Mouse (Mus musculus) MEL (cell line): ENCODE measurements around the gene Ppfia3.

Source experiments
- BHLHE40 ChIP-seq: IDR thresholded peaks from 2 replicates; pipeline ENCODE4 v1.6.1; 2012; ENCODE audit warnings: low read depth, mild to moderate bottlenecking, inconsistent platforms, low read length, improper control_type of control experiment, borderline replicate concordance
- CTCF ChIP-seq, 3 experiments: IDR thresholded peaks in 2 of 3; conservative IDR thresholded peaks in 1 of 3; 2 replicates each; pipeline ENCODE4 v1.5.1; 2011 to 2012; ENCODE audit warnings: low read length in 3 of 3, low read depth in 2 of 3, mild to moderate bottlenecking in 2 of 3, improper control_type of control experiment in 1 of 3, inconsistent platforms in 1 of 3, mixed read lengths in 1 of 3, moderate library complexity in 1 of 3; ENCODE audit not compliant: control insufficient read depth in 1 of 3, insufficient read depth in 1 of 3, poor library complexity in 1 of 3, severe bottlenecking in 1 of 3
- EP300 ChIP-seq, 2 experiments: IDR thresholded peaks; 2 replicates each; pipeline ENCODE4 v1.6.1; 2011; ENCODE audit warnings: improper control_type of control experiment in 2 of 2, low read length in 2 of 2, low read depth in 1 of 2, mild to moderate bottlenecking in 1 of 2
- GATA1 ChIP-seq: IDR thresholded peaks from 2 replicates; pipeline ENCODE4 v1.6.1; 2011; ENCODE audit warnings: low read depth, low read length, improper control_type of control experiment
- KAT2A ChIP-seq: conservative IDR thresholded peaks from 2 replicates; pipeline ENCODE4 v1.6.1; 2012; ENCODE audit warnings: low read depth, low read length, improper control_type of control experiment, inconsistent platforms
- MYC ChIP-seq: IDR thresholded peaks from 2 replicates; pipeline ENCODE4 v1.6.1; 2011; ENCODE audit warnings: low read depth, mild to moderate bottlenecking, low read length, improper control_type of control experiment, moderate library complexity
- POLR2A ChIP-seq, 2 experiments: IDR thresholded peaks; 2 replicates each; pipeline ENCODE4 v1.6.1; 2011 to 2012; ENCODE audit warnings: low read length in 2 of 2, mild to moderate bottlenecking in 2 of 2, control low read depth in 1 of 2, improper control_type of control experiment in 1 of 2, low read depth in 1 of 2, moderate library complexity in 1 of 2; ENCODE audit not compliant: control insufficient read depth in 1 of 2, insufficient read depth in 1 of 2, poor library complexity in 1 of 2
- POLR2AphosphoS2 ChIP-seq: IDR thresholded peaks from 2 replicates; pipeline ENCODE4 v1.6.1; 2011; ENCODE audit warnings: low read length, improper control_type of control experiment
- RAD21 ChIP-seq: IDR thresholded peaks from 2 replicates; pipeline ENCODE4 v1.6.1; 2011; ENCODE audit warnings: mild to moderate bottlenecking, low read depth, low read length, improper control_type of control experiment
- ZMIZ1 ChIP-seq: IDR thresholded peaks from 2 replicates; pipeline ENCODE4 v1.6.1; 2012; ENCODE audit warnings: low read depth, mild to moderate bottlenecking, inconsistent platforms, low read length, improper control_type of control experiment, moderate library complexity
- ZNF384 ChIP-seq: IDR thresholded peaks from 2 replicates; pipeline ENCODE4 v1.6.1; 2012; ENCODE audit warnings: low read depth, mild to moderate bottlenecking, inconsistent platforms, low read length, improper control_type of control experiment

DNA sequence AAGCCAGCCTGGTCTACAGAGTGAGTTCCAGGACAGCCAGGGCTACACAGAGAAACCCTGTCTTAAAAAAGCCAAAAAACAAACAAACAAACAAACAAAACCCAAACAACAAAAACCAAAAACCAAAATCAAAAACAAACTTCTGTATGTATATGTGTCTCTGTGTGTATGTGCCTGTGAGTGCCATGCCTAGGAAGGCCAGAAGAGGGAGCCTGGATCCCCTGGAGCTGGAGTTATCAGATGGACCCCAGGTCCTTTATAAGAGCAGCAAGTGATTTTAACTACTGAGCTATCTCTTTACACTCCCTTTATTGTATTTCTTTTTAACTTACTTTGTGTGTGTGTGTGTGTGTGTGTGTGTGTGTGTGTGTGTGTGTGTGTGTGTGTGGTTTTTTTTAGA lies 41.0 kb downstream of the Ppfia3 start:
- TF ChIP-seq POLR2AphosphoS2 = no peak
- no peak for TF ChIP-seq POLR2A (IDR thresholded peaks at IDR 0.05; ENCODE audit: control insufficient read depth in 1 of 2, insufficient read depth in 1 of 2, low read depth in 1 of 2, low read length in 2 of 2, poor library complexity in 1 of 2)
- peak; percentile 24 to 40 (median 33) for TF ChIP-seq CTCF (IDR thresholded peaks at IDR 0.05 in 2 of 3, conservative IDR thresholded peaks at IDR 0.05 in 1 of 3; ENCODE audit: control insufficient read depth in 1 of 3, insufficient read depth in 1 of 3, low read depth in 2 of 3, low read length in 3 of 3, poor library complexity in 1 of 3, severe bottlenecking in 1 of 3)
- no peak for TF ChIP-seq EP300 (IDR thresholded peaks at IDR 0.05; ENCODE audit: low read depth in 1 of 2, low read length in 2 of 2)
- no peak for TF ChIP-seq RAD21
- TF ChIP-seq GATA1 = no peak
- TF ChIP-seq ZMIZ1 = no peak
- no peak for TF ChIP-seq ZNF384
- no peak for TF ChIP-seq KAT2A
- no peak for TF ChIP-seq MYC
- TF ChIP-seq BHLHE40 = no peak
